Mouse (Mus musculus) cerebellum, adult 8-10 months (tissue): ENCODE results near the gene Trmt2a.
"Not testable (repeated sequence)": the region's sequence is repeated elsewhere in the genome, so short reads cannot be mapped to it uniquely, and the experiment has no call there.

ENCODE experiments used
- DNase-seq: peaks from one replicate; pipeline ENCODE4 v3.0.0; 2022

Gene Trmt2a

DNA sequence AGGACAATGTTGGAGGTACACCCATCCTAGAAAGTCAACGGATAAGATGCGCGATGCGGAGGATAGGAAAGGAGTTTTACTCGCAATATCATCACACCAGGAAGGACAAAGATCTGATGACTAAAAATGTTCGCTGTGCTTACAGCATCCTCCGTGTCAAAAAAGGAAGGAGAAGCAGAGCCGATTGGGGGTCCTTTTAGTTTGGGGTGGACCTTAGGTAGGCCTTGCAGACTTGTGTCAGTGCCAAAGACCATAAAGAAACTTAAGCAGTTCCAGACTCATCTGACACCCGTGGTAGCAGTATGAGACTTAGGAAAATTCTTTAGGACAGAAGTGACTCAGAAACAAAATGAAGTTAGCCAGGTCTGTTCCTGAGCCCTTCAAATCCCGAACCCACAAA is 41.1 kb downstream of the Trmt2a start:
- not testable (repeated sequence) for DNase-seq
